Mouse (Mus musculus) heart, adult 8-10 months (tissue): ENCODE measurements around the gene Pigf. TPM values are rescaled to one million over a fixed set of nuclear protein-coding genes. Genes with fewer than 3 reads are reported as not detected.

Experiments used
- DNase-seq: peaks from one replicate; pipeline ENCODE4 v3.0.0; 2022; ENCODE audit warnings: low spot score
- total RNA-seq, 4 experiments: library from RNA; stranded (reverse); gene quantifications; 2 replicates each; pipeline ENCODE4 v1.2.4; 2022

Gene Pigf
- total RNA-seq, 4 experiments from 2014 or later: 2.0 to 4.1 (median 3.5) TPM

DNA sequence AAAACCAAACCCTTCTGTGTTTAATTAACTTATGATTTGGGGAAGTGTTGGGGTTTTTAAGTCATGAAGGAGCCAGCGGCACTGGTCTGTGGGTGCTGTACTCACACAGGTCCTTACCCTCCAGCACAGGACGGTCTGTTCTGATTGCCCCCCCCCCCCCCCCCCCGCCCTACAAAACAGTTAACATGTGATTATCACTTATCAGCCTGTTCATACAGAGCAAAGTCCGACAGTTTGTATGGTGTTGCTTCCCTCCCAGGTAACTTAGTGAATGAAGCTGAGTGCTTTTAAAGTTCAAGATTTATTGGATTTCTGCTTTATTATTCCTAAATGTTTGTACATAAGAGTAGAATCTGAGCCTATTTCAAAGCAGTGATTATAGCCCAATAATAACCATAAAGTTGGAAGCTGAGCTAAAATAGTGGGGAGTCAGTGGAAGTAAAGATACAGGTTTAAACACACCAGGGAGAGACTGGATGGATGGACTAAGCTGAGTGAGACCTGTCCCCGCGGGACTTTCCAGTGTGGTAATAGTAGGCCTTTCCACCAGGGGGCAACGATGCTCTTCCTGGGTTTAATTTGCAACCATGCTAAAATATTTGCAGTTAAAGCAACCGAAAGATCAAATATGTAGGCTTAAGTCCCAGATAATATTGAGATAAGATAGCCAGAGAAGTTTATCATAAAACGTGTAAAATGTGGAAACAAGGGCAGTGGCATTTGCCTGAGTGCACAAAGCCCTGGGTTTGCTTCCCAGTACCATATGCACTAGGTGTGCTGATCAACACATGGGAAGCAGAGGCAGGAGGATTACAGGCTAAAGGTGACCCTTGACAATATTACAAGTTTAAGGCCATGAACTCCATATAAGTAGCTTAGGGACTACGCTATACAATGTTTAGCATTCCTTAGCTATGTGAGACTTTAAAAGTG is 11.2 kb upstream of the Pigf start:
- no peak for DNase-seq

- DNase-seq: no peak
Measured at GRCm38 (mm10) chr17:87024491-87025242, 539 bp downstream of the Pigf start.

- no peak for DNase-seq
Measured at GRCm38 (mm10) chr17:87019692-87020091, 5.5 kb downstream of the Pigf start.

DNA sequence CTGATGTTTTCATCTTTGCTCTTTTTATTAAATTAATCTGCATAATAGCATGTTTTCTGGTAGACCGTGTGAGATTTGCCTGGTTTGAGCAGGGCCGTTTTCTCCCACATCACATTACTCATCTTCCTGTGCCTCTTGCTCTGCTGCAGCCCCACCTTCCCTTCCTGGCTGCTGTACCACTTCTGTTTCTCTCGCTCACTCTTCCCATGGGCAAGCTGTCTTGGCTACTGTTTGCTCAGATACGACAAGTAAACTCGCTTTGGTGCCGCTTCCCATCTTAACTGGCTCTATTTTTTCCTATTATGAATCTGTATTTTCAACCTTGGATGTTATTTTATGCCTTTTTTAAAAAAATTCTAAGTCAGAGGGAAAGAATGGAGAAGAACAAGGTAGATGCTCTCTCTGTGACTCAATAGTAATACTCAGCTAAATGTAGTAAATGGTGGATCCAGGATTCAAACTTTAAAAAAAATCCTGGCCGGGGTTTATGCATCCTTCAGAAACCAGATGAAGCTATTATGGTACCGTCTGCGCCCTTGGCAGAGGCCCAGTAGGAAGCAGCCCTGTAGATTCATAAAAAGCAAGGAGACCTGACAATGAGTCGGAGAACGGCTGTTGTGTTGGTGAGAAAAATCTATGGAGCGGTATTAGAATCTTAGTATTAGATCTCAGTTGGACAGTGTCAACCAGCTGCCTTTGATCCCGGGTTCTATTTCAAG is 13.7 kb downstream of the Pigf start:
- DNase-seq: no peak

GRCm38 (mm10) chr17:87008950-87009349 is 16.3 kb downstream of the Pigf start:
- no peak for DNase-seq

GRCm38 (mm10) chr17:86997323-86997722 is 27.9 kb downstream of the Pigf start:
- no peak for DNase-seq

- no peak for DNase-seq
Measured at GRCm38 (mm10) chr17:86991306-86991705, 33.9 kb downstream of the Pigf start.

DNA sequence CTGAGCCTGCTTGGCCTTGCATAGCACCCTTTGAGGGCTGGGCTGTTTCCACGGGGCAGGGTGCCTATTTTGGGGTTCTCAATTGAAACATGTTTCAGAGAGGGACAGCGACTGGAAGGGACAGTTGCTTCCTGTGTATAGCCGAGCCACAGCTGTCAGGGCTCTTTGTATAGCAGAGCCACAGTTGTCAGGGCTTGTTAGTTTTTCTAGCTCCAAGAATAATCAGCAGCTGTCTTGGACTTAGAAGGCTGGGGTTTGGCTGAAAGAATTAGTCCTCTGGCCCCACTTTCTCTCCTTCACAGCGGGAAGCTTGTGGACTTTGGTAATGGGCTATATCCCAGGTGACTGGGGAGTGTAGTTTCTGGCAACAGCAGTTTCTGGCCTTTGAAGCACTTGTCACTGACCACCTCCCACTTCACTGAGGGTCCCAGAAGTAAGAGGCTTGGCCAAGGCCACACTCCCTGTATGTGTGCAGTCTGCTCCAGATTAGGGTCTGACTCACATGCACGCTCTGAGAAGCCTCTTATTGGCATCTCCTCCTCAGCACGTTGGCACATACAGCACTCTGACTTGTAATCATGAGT is 36.5 kb downstream of the Pigf start:
- peak; percentile 29 for DNase-seq

- no peak for DNase-seq
Measured at GRCm38 (mm10) chr17:86988161-86988560, 37.0 kb downstream of the Pigf start.

DNA sequence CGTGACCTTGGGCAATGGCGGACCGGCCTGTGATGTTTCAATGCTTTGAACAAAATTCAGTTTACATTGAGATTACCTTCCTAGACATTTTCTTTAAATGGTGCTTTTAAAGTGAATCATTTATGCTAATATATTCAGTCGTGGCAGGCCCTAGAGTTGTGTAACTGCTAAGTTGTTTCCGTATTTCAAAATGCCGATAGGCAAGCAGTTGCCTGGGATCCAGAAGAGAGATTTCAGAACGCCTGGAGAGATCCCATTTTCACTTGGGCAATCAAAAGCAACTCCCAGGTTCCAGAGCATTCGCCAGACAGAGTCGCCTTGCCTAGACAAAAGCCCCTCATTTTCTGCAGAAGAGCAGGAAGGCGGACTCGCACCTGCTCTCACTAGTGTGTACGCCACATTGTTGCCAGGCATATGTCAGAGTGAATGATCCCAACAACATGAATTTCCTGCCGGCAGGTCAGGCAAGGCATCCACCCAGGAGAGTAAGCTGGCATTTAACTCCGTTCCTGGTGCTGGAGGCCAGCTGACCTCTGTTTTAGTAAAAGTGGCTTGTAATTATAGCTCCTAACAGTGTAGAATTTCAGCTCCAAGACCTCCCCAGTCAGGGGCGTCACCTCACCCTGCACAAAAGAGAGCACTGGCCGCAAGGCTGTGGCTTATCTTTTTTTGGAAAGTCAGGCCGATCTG is 38.6 kb downstream of the Pigf start:
- DNase-seq: no peak

- DNase-seq: no peak
Measured at GRCm38 (mm10) chr17:86982497-86982896, 42.7 kb downstream of the Pigf start.

- no peak for DNase-seq
Measured at GRCm38 (mm10) chr17:86981701-86982100, 43.5 kb downstream of the Pigf start.

DNA sequence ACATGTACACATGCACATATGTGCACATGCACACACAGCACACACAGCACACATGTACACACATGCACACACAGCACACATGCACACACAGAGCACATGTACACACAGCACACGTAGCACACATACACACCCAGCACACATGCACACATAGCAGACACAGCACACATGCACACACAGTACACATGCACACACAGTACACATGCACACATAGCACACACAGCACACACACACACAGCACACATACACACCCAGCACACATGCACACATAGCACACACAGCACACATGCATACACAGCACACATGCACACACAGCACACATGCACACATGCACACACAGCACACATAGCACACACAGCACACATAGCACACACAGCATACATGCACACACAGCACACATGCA is 44.0 kb downstream of the Pigf start:
- no peak for DNase-seq

DNA sequence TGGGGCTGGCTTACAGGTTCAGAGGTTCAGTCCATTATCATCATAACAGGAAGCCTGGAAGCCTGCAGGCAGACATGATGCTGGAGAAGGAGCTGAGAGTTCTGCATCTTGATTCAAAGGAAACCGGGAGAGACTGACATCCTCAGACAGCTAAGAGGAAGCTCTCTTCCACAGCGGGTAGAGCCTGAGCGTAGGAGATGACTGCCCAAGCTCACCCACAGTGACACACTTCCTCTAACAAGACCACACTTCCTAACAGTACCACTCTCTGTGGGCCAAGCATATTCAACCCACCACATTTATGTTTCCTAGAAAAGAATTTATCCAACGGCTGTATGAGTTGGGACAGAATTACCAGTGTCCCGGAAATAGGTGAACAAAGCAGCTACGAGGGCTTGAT is 46.7 kb downstream of the Pigf start:
- DNase-seq: no peak

DNA sequence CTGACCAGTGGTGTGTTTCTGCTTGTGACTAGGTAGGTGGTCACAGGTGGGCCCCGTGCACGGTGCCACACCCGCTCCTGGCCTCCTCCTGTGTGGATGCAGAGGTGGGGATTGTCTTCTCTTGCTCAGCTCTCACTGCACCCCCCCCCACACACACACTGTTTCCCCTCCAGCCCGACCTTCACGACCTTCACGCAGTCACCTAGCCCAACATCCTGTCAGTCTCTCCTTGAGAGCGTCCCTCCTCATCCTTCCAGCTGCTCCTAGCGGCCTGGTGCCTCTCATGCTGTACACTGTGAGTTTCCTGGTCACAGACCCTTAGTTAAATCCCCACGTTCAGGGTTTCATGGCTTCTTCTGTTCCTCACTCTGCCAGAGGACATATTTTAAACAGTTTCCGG is 48.8 kb downstream of the Pigf start:
- no peak for DNase-seq

DNA sequence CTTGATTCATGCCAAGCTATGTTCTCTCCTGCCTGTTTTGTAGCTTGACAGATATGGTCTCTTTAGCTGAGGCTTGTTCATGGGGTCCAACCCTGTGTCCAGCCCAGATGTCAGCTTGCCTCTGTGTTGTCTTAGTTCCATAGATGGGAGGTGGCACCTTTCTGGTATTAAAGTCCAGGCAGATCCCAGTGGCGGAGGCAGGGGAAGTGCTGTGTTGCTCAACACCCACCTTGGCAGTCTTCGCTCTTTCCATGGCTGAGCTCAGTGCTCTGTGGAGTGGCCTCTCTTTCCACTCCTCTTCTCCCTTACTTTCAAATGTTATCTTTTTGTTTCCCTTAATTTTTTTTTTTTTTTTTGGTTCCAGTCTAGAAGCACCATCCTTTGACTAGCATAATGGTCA is 52.1 kb downstream of the Pigf start:
- no peak for DNase-seq

DNA sequence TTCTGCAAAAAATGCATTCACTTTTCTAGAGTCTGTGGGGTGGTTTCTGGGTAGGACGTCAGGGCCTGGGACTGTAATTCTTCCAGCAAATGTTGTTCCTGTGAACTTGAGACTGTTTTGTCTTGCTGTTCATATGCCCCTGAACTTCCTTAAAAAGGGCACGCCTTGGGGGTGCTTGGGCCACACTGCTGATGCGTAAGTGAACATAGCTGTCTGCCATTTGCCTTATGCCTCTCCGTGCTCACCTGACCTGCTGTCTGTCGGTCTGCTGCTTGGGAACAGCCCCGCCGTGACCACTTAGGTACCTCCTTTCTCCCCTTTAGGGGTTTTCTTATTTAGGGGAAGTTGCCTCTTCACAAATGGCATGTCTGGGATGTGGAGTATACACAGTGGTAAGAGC is 53.3 kb downstream of the Pigf start:
- no peak for DNase-seq

DNA sequence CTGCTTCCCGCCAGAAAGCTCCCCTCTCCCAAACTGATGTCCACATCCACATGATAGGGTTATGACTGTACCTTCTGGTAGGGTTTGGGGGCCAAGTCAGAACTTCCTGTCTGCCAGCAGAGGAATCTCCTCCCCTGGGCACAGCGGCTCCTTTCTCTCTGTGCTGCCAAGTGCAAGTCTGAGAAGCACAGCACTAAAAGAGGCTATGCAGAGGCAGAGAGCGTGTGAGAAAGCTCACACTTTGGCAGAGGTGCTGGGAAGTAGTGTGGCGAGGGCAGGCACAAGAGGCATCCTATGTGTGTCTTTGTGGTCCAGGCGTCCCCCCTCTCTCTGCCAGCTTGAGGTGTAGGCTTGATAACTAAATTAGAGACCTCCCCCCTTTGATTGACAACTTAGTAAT is 54.2 kb downstream of the Pigf start:
- DNase-seq: no peak

DNA sequence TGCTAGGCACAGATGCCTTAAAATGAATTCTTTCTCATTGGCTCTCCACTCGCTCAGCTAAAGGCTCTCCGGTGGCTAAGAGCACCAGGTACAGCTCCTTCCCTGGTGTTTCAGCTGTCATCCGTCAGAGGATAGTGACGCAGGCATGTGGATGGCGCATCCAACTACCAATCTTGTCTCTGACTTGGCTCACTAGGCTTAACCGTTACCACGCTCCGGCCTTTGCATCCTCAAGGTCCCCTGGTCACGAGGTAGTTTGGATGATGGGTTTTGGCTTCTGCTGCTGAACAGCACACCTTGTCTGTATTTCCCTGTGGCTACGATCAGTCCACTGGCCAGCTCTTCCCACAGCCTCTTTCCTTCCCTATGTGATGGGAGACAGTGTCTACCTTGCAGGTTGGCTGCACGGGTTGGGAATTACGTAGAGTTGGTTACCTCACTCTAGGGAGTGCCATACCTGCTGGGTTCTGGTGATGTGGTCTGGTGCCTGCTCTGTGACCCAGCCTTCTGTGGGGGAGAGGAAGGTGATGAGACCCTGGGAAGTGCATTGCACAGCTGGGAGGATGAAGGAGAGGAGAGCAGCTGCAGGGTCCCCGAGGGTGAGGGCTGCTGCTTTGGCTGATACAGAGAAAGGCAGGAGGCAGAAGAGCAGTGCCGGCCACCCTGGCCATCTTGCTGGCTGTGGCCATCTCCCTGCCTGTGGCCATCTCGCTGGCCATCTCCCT is 55.0 kb downstream of the Pigf start:
- DNase-seq: no peak

- DNase-seq: no peak
Measured at GRCm38 (mm10) chr17:86969582-86969981, 55.6 kb downstream of the Pigf start.

GRCm38 (mm10) chr17:86968581-86968980 is 56.6 kb downstream of the Pigf start:
- DNase-seq: no peak
